Mouse (Mus musculus) lung, adult 2 months (tissue): ENCODE results near the gene Pptc7. TPM values are rescaled to one million over a fixed set of nuclear protein-coding genes. Genes with fewer than 3 reads are reported as not detected.
A peak's percentile ranks its signal among the peaks of the same experiment; 100 is the strongest.

Experiments
- DNase-seq: peaks from one replicate; pipeline ENCODE4 v3.0.0; 2022
- H3K4me1 ChIP-seq: fragments of 200-500 bp; 2 replicates; pipeline ENCODE4 v1.6.1; 2011; ENCODE audit warnings: low read length; ENCODE audit not compliant: control insufficient read depth, insufficient read depth
- H3K4me3 ChIP-seq: fragments of 200-500 bp; replicated peaks from 2 replicates; pipeline ENCODE3; 2011; ENCODE audit warnings: low read depth, mild to moderate bottlenecking, control low read depth, low read length; ENCODE audit errors: extremely low read depth
- CTCF ChIP-seq: fragments of 200-500 bp; IDR thresholded peaks from 2 replicates; pipeline ENCODE4 v1.5.1; 2011; ENCODE audit warnings: mild to moderate bottlenecking, low read length, control low read depth; ENCODE audit not compliant: insufficient read depth
- POLR2A ChIP-seq: fragments of 200-500 bp; IDR thresholded peaks from 2 replicates; pipeline ENCODE4 v1.6.1; 2011; ENCODE audit warnings: low read depth, mild to moderate bottlenecking, control low read depth, low read length, borderline replicate concordance; ENCODE audit errors: extremely low read depth
- WGBS: fragments of 180-500 bp; shearing (Covaris S2); methylation state at CpG from one replicate; pipeline ENCODE4 v1.1.7; 2018; 5-methylcytosine and 5-hydroxymethylcytosine counted together
- polyA plus RNA-seq: library from polyadenylated mRNA; depleted of rRNA; stranded (reverse); fragments of >200 nt; gene quantifications from 2 replicates; pipeline ENCODE4 v1.2.3, GENCODE M21; 2012

Gene Pptc7
- polyA plus RNA-seq, 1 experiment = 35.3 TPM

DNA sequence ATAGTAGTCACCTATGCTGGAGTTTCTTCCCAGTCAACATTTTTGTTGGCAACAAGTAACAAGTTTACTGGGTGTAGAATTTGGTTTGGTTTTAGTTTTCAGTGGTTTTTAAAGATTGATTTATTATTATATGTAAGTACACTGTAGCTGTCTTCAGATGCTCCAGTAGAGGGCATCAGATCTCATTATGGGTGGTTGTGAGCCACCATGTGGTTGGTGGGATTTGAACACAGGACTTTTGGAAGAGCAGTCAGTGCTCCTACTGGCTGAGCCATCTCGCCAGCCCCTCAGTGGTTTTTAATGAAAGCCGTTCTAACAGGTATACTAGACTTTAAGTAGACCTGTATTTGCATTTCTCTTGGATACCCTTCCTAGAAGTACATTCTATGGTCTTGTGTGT lies 18.2 kb upstream of the Pptc7 start:
- TF ChIP-seq POLR2A (no peak), CTCF (no peak)
- peaks cover 8% of the 10 kb centered on the region for H3K4me1 ChIP-seq
- no peak for DNase-seq
- 88% methylated on average over 2 of the region's 2 CpGs for WGBS
- H3K4me3 ChIP-seq = no peak overlapping the region

DNA sequence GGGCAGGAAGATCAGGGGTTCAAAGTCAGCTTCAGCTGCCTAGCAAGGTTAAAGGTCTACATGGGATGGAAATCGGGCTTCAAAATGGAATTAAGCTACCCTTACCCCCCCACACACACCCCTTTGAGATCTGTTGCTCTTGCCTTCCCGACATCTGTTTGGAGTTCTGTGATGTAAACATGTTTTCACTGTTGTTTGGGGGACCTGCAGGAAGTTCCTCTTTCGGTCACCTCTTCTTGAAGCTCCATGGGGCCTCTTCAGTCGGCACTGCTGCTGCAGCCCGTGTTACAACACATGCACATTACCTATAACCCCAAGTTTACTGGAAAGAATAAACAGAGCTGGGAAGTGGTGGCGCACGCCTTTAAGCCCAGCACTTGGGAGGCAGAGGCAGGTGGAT lies 17.0 kb upstream of the Pptc7 start:
- WGBS = 57% methylated on average over 7 of the region's 7 CpGs

DNA sequence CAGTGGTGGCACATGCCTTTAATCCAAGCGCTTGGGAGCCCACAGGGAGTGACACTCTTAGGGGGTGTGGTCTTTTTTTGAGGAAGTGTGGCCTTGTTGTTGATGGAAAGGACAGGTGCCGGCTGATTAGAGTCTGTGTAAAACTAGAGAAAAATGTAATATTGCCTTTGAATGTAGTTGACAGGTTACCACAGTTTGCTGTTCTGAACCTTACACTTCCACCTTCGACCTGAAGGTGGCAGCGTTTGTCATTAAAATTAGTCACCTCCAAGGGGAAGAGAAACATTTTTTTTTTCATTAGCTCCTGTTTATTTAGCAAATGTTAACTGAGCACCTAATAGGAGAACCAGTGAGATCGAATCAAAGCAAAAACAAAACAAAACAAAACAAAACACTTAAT lies 16.3 kb upstream of the Pptc7 start:
- DNase-seq = peak; percentile 82
- peak; percentile 39; the same call in 1 of the 2 replicates for TF ChIP-seq CTCF
- no peak for TF ChIP-seq POLR2A
- WGBS = 15% methylated on average over 5 of the region's 5 CpGs
- Histone ChIP-seq H3K4me1 (peaks cover 8% of the 10 kb centered on the region), H3K4me3 (no peak overlapping the region)

More for the DNA sequence above, 17.0 kb upstream of the Pptc7 start:
- TF ChIP-seq POLR2A (no peak), CTCF (no peak)
- peaks cover 8% of the 10 kb centered on the region for H3K4me1 ChIP-seq
- no peak overlapping the region for H3K4me3 ChIP-seq
- no peak for DNase-seq

- WGBS = 53% methylated on average over 12 of the region's 12 CpGs
- no peak for TF ChIP-seq CTCF
- H3K4me3 ChIP-seq = no peak overlapping the region
- no peak for DNase-seq
- peaks cover 3% of the 10 kb centered on the region; the same call in 1 of the 2 replicates for H3K4me1 ChIP-seq
These were observed 15.1 kb upstream of the Pptc7 start for GRCm38 (mm10) chr5:122268858-122269604.

DNA sequence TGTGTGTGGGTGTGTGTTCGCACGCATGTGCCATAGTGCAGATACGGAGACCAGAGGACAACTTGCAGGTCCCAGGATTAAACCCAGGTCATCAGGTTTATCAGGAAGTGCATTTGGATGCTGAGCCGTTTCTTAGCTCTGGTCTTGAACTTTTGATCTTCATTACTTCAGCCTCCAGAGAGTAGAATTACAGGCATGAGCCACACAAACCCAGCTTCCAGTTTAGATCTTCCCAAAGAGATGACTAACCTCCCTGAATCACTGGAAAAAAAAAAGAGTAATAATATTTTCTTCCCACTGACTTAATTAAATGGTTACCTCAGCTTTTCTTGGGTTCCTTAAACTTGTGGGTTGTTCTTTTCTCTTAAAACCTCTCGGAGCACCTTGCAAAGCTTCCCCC lies 11.3 kb upstream of the Pptc7 start:
- TF ChIP-seq CTCF = no peak
- TF ChIP-seq POLR2A = no peak
- 79% methylated on average over 5 of the region's 5 CpGs for WGBS
- DNase-seq = no peak
- Histone ChIP-seq H3K4me3 (no peak overlapping the region), H3K4me1 (no peaks in the 10 kb centered on the region; the same call in 1 of the 2 replicates)

- DNase-seq = no peak
- H3K4me3 ChIP-seq = no peak overlapping the region
- TF ChIP-seq POLR2A (no peak), CTCF (no peak)
- 29% methylated on average over 5 of the region's 5 CpGs for WGBS
- H3K4me1 ChIP-seq = no peaks in the 10 kb centered on the region
These were observed 9.4 kb upstream of the Pptc7 start for GRCm38 (mm10) chr5:122274785-122275184.

- Histone ChIP-seq H3K4me1 (peaks cover 10% of the 10 kb centered on the region; the same call in 1 of the 2 replicates), H3K4me3 (no peak overlapping the region)
- TF ChIP-seq POLR2A = no peak
- TF ChIP-seq CTCF = no peak
- DNase-seq = no peak
- 85% methylated on average over 7 of the region's 7 CpGs for WGBS
These were observed 5.2 kb upstream of the Pptc7 start for GRCm38 (mm10) chr5:122278946-122279345.

DNA sequence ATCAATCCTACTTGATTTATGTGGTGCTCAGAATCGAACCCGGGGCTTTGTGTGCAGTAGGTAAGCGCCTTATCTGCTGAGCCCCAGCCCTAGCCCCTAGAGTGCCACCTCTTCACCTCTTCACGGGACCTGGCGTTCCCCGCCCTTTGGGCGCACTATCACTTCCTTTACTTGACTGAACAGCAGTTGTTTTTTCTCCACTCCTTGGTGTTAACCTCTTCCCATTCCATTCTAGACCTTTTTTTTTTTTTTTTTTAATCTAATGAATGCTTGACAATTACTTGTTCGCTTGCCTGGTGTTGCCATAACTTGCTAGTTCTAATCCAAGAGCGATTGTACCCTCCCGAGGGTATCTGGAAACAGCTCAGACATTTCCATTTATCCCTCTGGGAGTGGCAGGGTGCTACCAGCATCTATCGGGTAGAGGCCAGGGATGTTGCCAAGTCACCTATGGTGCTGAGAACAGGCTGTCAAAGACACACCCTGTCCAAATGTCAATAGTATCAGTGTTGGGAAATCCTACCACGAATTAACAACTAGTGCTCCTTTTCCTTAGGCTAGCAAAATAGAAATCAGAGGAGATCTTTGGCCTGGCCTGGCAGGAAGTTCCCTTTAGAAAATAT lies 4.3 kb upstream of the Pptc7 start:
- DNase-seq = no peak
- peaks cover 10% of the 10 kb centered on the region; the same call in 1 of the 2 replicates for H3K4me1 ChIP-seq
- no peak for TF ChIP-seq POLR2A
- no peak for TF ChIP-seq CTCF
- no peak overlapping the region for H3K4me3 ChIP-seq
- WGBS = 55% methylated on average over 12 of the region's 12 CpGs

- no peak overlapping the region for H3K4me3 ChIP-seq
- peak; percentile 54 for DNase-seq
- no peak for TF ChIP-seq CTCF
- no peak for TF ChIP-seq POLR2A
- H3K4me1 ChIP-seq = peaks cover 10% of the 10 kb centered on the region; the same call in 1 of the 2 replicates
- whole genome bisulfite sequencing = 26% methylated on average over 6 of the region's 6 CpGs
These were observed 3.7 kb upstream of the Pptc7 start for GRCm38 (mm10) chr5:122280422-122280826.
